Mouse (Mus musculus) small intestine, adult 2 months (tissue): ENCODE results near the gene Qars.

Experiments used
- CTCF ChIP-seq: fragments of 200-500 bp; IDR thresholded peaks from 2 replicates; pipeline ENCODE4 v1.5.1; 2012; ENCODE audit warnings: low read depth, mild to moderate bottlenecking, control low read depth, inconsistent platforms, low read length, moderate library complexity, mixed read lengths; ENCODE audit not compliant: insufficient replicate concordance, insufficient read length; ENCODE audit errors: extremely low read depth
- POLR2A ChIP-seq: fragments of 200-500 bp; IDR thresholded peaks from 2 replicates; pipeline ENCODE4 v1.6.1; 2012; ENCODE audit warnings: low read depth, mild to moderate bottlenecking, control low read depth, inconsistent platforms, low read length, moderate library complexity

DNA sequence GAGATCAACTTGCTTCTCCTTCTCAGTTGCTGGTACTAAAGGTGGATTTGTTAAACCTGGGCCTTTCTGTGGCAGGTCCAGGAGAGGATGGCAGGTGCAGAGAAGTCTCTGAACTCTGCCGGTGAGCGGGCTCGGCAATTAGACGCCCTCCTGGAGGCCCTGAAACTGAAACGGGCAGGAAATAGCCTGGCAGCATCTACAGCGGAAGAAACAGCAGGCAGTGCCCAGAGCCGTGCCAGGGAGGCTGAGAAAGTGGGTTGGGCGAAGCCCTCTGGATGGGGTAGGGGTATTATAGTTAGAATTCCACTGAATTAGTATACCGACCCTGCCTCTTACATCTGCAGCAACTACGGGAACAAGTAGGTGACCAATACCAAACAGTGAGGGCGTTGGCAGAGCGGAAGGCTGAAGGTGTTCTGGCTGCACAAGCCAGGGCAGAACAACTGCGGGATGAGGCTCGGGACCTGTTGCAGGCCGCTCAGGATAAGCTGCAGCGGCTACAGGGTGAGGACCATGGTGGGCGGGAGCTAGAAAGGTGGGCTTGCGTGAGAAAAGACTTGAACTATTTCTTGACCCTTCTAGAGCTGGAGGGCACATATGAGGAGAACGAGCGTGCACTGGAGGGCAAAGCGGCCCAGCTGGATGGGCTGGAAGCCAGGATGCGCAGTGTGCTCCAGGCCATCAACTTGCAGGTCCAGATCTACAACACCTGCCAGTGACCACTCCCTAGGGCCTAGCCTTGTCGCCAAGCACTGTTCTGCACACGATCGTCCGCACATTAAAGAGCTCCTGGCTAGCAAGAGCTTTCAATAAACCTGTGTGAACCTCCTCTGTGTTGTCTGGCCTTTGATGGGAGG lies 17.6 kb upstream of the Qars start:
- TF ChIP-seq CTCF (no peak), POLR2A (no peak)
